Mouse (Mus musculus) thymus, postnatal 14 days (tissue): ENCODE data around the gene Dip2b.

ENCODE experiments used
- DNase-seq: peaks from one replicate; pipeline ENCODE4 v3.0.0; 2021

Dip2b gene

DNA sequence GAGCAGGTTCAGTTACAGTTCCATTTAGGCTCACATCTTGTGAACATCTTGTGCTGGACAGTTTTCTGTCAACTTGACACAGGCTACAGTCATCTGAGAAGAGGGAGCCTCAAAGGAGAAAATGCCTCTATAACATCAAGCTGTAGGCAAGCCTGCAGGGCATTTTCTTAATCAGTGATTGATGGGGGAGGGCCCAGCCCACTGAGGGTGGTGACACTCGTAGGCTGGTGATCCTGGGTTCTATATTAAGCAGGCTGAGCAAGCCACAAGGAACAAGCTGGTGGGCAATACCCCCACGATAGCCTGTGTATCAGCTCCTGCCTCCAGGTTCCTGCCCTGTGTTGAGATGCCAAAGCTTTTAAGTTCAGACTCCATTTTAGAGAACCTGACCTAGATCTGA, 230.5 kb downstream of the Dip2b start:
- DNase-seq, result no peak
